Mouse (Mus musculus) cortical plate, adult 2 months (tissue): ENCODE data around the gene Myl6.

ENCODE experiments used
- CTCF ChIP-seq: fragments of 200-500 bp; IDR thresholded peaks from 2 replicates; pipeline ENCODE4 v1.5.1; 2011; ENCODE audit warnings: mild to moderate bottlenecking, control low read depth, low read length; ENCODE audit not compliant: insufficient read depth; ENCODE audit errors: extremely low read depth
- POLR2A ChIP-seq: fragments of 200-500 bp; IDR thresholded peaks from 2 replicates; pipeline ENCODE4 v1.6.1; 2011; ENCODE audit warnings: mild to moderate bottlenecking, low read length, control low read depth; ENCODE audit not compliant: insufficient read depth; ENCODE audit errors: extremely low read depth

- no peak for TF ChIP-seq POLR2A
- TF ChIP-seq CTCF = no peak
Measured at GRCm38 (mm10) chr10:128504012-128504411, 10.1 kb upstream of the Myl6 start.
